Mouse (Mus musculus): ENCODE data around the gene Fiz1. TPM values are rescaled to one million over a fixed set of nuclear protein-coding genes. Genes with fewer than 3 reads are reported as not detected.

Gene Fiz1
- polyA plus RNA-seq, 2 experiments, result 37.5 to 42.4 TPM

DNA sequence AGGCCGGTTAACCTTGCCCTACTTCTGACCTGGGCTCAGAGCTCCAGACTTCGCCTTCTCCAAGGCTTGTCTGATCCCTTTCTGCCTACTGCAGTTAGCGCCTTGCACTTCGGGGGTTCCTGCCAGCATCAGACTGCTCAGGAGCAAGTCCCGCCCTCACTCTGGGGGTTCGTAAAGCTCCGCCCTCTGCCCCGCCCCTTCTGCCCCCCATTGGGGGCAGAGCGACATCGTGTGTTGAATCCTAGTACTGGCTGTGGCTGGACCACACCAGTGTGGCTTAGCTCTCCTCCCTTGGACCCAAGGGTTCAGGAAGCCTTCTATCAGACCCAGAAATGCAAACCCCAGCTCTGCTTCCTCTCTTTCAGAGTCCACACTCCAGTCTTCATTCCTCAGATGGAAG is 50.2 kb downstream of the Fiz1 start, which contains the start of gene Sbk2:
Gene Sbk2 (minus strand): TSS at position 135 of the 400 bp plus-strand sequence.
- H3K4me2 ChIP-seq (replicated peaks; ENCODE audit: low read depth, low read length, severe bottlenecking), result no peak within 1 kb of the TSS
- no peaks in the 10 kb centered on the region for H3K9me3 ChIP-seq (ENCODE audit: control insufficient read depth, low read length)
- no peak within 1 kb of the TSS for H3K27ac ChIP-seq (replicated peaks; ENCODE audit: low read depth, low read length)
- ATAC-seq (ENCODE audit: low FRiP score, low read depth) (peak; percentile 87), DNase-seq (ENCODE audit: low spot score) (peak; percentile 77)
- no peaks in the 10 kb centered on the region for H3K27me3 ChIP-seq (ENCODE audit: control insufficient read depth, insufficient read depth, low read length)
- TF ChIP-seq POLR2A (IDR thresholded peaks at IDR 0.05; ENCODE audit: borderline replicate concordance, extremely low read depth, insufficient read depth, insufficient read length), result no peak
- no peak within 1 kb of the TSS for H3K9ac ChIP-seq (ENCODE audit: low read depth, low read length, severe bottlenecking)
- no peaks in the 10 kb centered on the region for H3K36me3 ChIP-seq (ENCODE audit: control insufficient read depth, insufficient read depth, low read length)
- no peak within 1 kb of the TSS for H3K4me3 ChIP-seq (replicated peaks; ENCODE audit: low read length)
- H3K4me1 ChIP-seq (ENCODE audit: control insufficient read depth, insufficient read depth, low read length), result no peaks in the 10 kb centered on the region
- 1% methylated on average over 10 of the region's 10 CpGs for WGBS

DNA sequence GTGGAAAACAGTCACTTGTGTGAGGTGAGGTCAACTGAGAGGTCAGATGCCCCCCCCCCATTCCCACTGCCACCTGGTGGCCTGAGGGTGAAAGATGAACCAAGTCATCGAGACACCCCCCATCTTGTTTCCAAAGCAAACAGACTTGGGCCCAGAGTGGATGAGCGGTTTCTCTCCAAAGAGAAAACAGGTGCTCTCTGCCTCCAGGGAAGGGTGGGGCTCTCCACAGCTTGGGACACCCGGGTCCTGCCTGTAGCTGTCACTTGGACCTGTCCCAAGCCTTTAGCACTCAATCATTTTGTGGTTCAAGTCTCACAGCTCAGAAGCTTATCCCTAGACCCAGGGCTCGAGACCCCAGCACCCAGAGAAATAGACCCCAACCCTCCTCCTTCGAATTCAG is 51.0 kb downstream of the Fiz1 start:
- no peaks in the 10 kb centered on the region for H3K27me3 ChIP-seq (ENCODE audit: control insufficient read depth, insufficient read depth, low read length)
- no peak overlapping the region for H3K4me3 ChIP-seq (replicated peaks; ENCODE audit: low read length)
- WGBS, result 71% methylated on average over 5 of the region's 5 CpGs
- no peak for ATAC-seq (ENCODE audit: low FRiP score, low read depth)
- H3K4me2 ChIP-seq (replicated peaks; ENCODE audit: low read depth, low read length, severe bottlenecking), result no peak overlapping the region
- H3K27ac ChIP-seq (replicated peaks; ENCODE audit: low read depth, low read length), result no peak overlapping the region
- DNase-seq (ENCODE audit: low spot score), result no peak
- no peaks in the 10 kb centered on the region for H3K9me3 ChIP-seq (ENCODE audit: control insufficient read depth, low read length)
- no peak for TF ChIP-seq POLR2A (IDR thresholded peaks at IDR 0.05; ENCODE audit: borderline replicate concordance, extremely low read depth, insufficient read depth, insufficient read length)
- H3K4me1 ChIP-seq (ENCODE audit: control insufficient read depth, insufficient read depth, low read length), result no peaks in the 10 kb centered on the region
- no peak overlapping the region for H3K9ac ChIP-seq (ENCODE audit: low read depth, low read length, severe bottlenecking)
- H3K36me3 ChIP-seq (ENCODE audit: control insufficient read depth, insufficient read depth, low read length), result no peaks in the 10 kb centered on the region

GRCm38 (mm10) chr7:4957361-4957760 is 57.1 kb downstream of the Fiz1 start:
- no peaks in the 10 kb centered on the region for H3K27me3 ChIP-seq (ENCODE audit: control insufficient read depth, insufficient read depth, low read length)
- no peak for DNase-seq (ENCODE audit: low spot score)
- H3K4me3 ChIP-seq (replicated peaks; ENCODE audit: low read length), result no peak overlapping the region
- H3K9ac ChIP-seq (ENCODE audit: low read depth, low read length, severe bottlenecking), result no peak overlapping the region
- H3K27ac ChIP-seq (replicated peaks; ENCODE audit: low read depth, low read length), result no peak overlapping the region
- H3K36me3 ChIP-seq (ENCODE audit: control insufficient read depth, insufficient read depth, low read length), result no peaks in the 10 kb centered on the region
- ATAC-seq (ENCODE audit: low FRiP score, low read depth), result no peak
- no peak overlapping the region for H3K4me2 ChIP-seq (replicated peaks; ENCODE audit: low read depth, low read length, severe bottlenecking)
- H3K4me1 ChIP-seq (ENCODE audit: control insufficient read depth, insufficient read depth, low read length), result no peaks in the 10 kb centered on the region
- no peak for TF ChIP-seq POLR2A (IDR thresholded peaks at IDR 0.05; ENCODE audit: borderline replicate concordance, extremely low read depth, insufficient read depth, insufficient read length)
- no peaks in the 10 kb centered on the region for H3K9me3 ChIP-seq (ENCODE audit: control insufficient read depth, low read length)
- 77% methylated on average over 10 of the region's 10 CpGs for WGBS

Other genes with a start within 250 kb of the Fiz1 start
- gene Fam71e2, start 243.4 kb downstream of the Fiz1 start, polyA plus RNA-seq (2012; rRNA removed), result 0.03 TPM in 1 of 2 replicates, not detected in the other
- not detected in 2 replicates for gene Fam71e2, start 243.4 kb downstream of the Fiz1 start, polyA plus RNA-seq (2014; fragmentation: Nextera tagmentation; extraction: Ambion mirVana)
- gene Il11, start 231.8 kb downstream of the Fiz1 start, polyA plus RNA-seq (2012; rRNA removed), result 0.33 and 0.63 TPM in 2 replicates
- gene Il11, start 231.8 kb downstream of the Fiz1 start, polyA plus RNA-seq (2014; fragmentation: Nextera tagmentation; extraction: Ambion mirVana), result 0.22 TPM in 1 of 2 replicates, not detected in the other
- gene Tmem190, start 231.8 kb downstream of the Fiz1 start, polyA plus RNA-seq (2012; rRNA removed), result not detected in 2 replicates
- gene Tmem190, start 231.8 kb downstream of the Fiz1 start, polyA plus RNA-seq (2014; fragmentation: Nextera tagmentation; extraction: Ambion mirVana), result not detected in 2 replicates
- 10.1 and 15.2 TPM in 2 replicates for gene Tmem238, start 225.0 kb downstream of the Fiz1 start, polyA plus RNA-seq (2012; rRNA removed)
- gene Tmem238, start 225.0 kb downstream of the Fiz1 start, polyA plus RNA-seq (2014; fragmentation: Nextera tagmentation; extraction: Ambion mirVana), result 8.1 and 9.6 TPM in 2 replicates
- gene Rpl28, start 221.8 kb downstream of the Fiz1 start, polyA plus RNA-seq (2012; rRNA removed), result 486 and 665 TPM in 2 replicates
- 253 and 275 TPM in 2 replicates for gene Rpl28, start 221.8 kb downstream of the Fiz1 start, polyA plus RNA-seq (2014; fragmentation: Nextera tagmentation; extraction: Ambion mirVana)
- gene Ube2s, start 202.1 kb downstream of the Fiz1 start, polyA plus RNA-seq (2012; rRNA removed), result 515 and 618 TPM in 2 replicates
- 366 and 368 TPM in 2 replicates for gene Ube2s, start 202.1 kb downstream of the Fiz1 start, polyA plus RNA-seq (2014; fragmentation: Nextera tagmentation; extraction: Ambion mirVana)
- gene Shisa7, start 170.0 kb downstream of the Fiz1 start, polyA plus RNA-seq (2012; rRNA removed), result 4.2 and 5.1 TPM in 2 replicates
- 0.43 and 0.54 TPM in 2 replicates for gene Shisa7, start 170.0 kb downstream of the Fiz1 start, polyA plus RNA-seq (2014; fragmentation: Nextera tagmentation; extraction: Ambion mirVana)
- gene Isoc2b, start 144.4 kb downstream of the Fiz1 start, polyA plus RNA-seq (2012; rRNA removed), result 7.4 and 11.0 TPM in 2 replicates
- gene Isoc2b, start 144.4 kb downstream of the Fiz1 start, polyA plus RNA-seq (2014; fragmentation: Nextera tagmentation; extraction: Ambion mirVana), result 9.7 and 9.9 TPM in 2 replicates
- 13.6 and 16.7 TPM in 2 replicates for gene Isoc2a, start 137.5 kb downstream of the Fiz1 start, polyA plus RNA-seq (2012; rRNA removed)
- 1.1 and 1.3 TPM in 2 replicates for gene Isoc2a, start 137.5 kb downstream of the Fiz1 start, polyA plus RNA-seq (2014; fragmentation: Nextera tagmentation; extraction: Ambion mirVana)
- gene Gm36210, start 108.2 kb downstream of the Fiz1 start, polyA plus RNA-seq (2012; rRNA removed), result 0.15 and 0.22 TPM in 2 replicates
- gene Gm36210, start 108.2 kb downstream of the Fiz1 start, polyA plus RNA-seq (2014; fragmentation: Nextera tagmentation; extraction: Ambion mirVana), result not detected in 2 replicates
- 13.4 and 22.3 TPM in 2 replicates for gene Zfp628, start 99.5 kb downstream of the Fiz1 start, polyA plus RNA-seq (2012; rRNA removed)
- 4.0 and 4.6 TPM in 2 replicates for gene Zfp628, start 99.5 kb downstream of the Fiz1 start, polyA plus RNA-seq (2014; fragmentation: Nextera tagmentation; extraction: Ambion mirVana)
- 7.6 and 10.0 TPM in 2 replicates for gene Nat14, start 92.7 kb downstream of the Fiz1 start, polyA plus RNA-seq (2012; rRNA removed)
- 0.92 and 1.9 TPM in 2 replicates for gene Nat14, start 92.7 kb downstream of the Fiz1 start, polyA plus RNA-seq (2014; fragmentation: Nextera tagmentation; extraction: Ambion mirVana)
- gene Ssc5d, start 88.9 kb downstream of the Fiz1 start, polyA plus RNA-seq (2012; rRNA removed), result 38.1 and 48.4 TPM in 2 replicates
- 13.2 and 13.6 TPM in 2 replicates for gene Ssc5d, start 88.9 kb downstream of the Fiz1 start, polyA plus RNA-seq (2014; fragmentation: Nextera tagmentation; extraction: Ambion mirVana)
- 0.45 and 0.74 TPM in 2 replicates for gene Sbk2, start 50.3 kb downstream of the Fiz1 start, polyA plus RNA-seq (2012; rRNA removed)
- gene Sbk2, start 50.3 kb downstream of the Fiz1 start, polyA plus RNA-seq (2014; fragmentation: Nextera tagmentation; extraction: Ambion mirVana), result 0.37 and 1.1 TPM in 2 replicates
- 0.15 and 0.28 TPM in 2 replicates for gene Sbk3, start 43.5 kb downstream of the Fiz1 start, polyA plus RNA-seq (2012; rRNA removed)
- 0.06 and 0.12 TPM in 2 replicates for gene Sbk3, start 43.5 kb downstream of the Fiz1 start, polyA plus RNA-seq (2014; fragmentation: Nextera tagmentation; extraction: Ambion mirVana)
- gene Zfp579, start 18.5 kb downstream of the Fiz1 start, polyA plus RNA-seq (2012; rRNA removed), result 97.6 and 196 TPM in 2 replicates
- gene Zfp579, start 18.5 kb downstream of the Fiz1 start, polyA plus RNA-seq (2014; fragmentation: Nextera tagmentation; extraction: Ambion mirVana), result 30.3 and 39.0 TPM in 2 replicates
- gene Zfp524, start 282 bp downstream of the Fiz1 start, polyA plus RNA-seq (2012; rRNA removed), result 17.0 and 20.9 TPM in 2 replicates
- 12.1 and 16.7 TPM in 2 replicates for gene Zfp524, start 282 bp downstream of the Fiz1 start, polyA plus RNA-seq (2014; fragmentation: Nextera tagmentation; extraction: Ambion mirVana)
- gene Gm44973, start 799 bp upstream of the Fiz1 start, polyA plus RNA-seq (2012; rRNA removed), result not detected in 2 replicates
- gene Gm44973, start 799 bp upstream of the Fiz1 start, polyA plus RNA-seq (2014; fragmentation: Nextera tagmentation; extraction: Ambion mirVana), result 0.57 and 1.9 TPM in 2 replicates
- gene Zfp865, start 5.7 kb upstream of the Fiz1 start, polyA plus RNA-seq (2012; rRNA removed), result 53.2 and 72.3 TPM in 2 replicates
- gene Zfp865, start 5.7 kb upstream of the Fiz1 start, polyA plus RNA-seq (2014; fragmentation: Nextera tagmentation; extraction: Ambion mirVana), result 6.6 and 7.8 TPM in 2 replicates
- 48.1 and 49.4 TPM in 2 replicates for gene Ccdc106, start 5.9 kb upstream of the Fiz1 start, polyA plus RNA-seq (2012; rRNA removed)
- 36.7 and 37.3 TPM in 2 replicates for gene Ccdc106, start 5.9 kb upstream of the Fiz1 start, polyA plus RNA-seq (2014; fragmentation: Nextera tagmentation; extraction: Ambion mirVana)
- not detected in 2 replicates for gene 4632433K11Rik, start 19.4 kb upstream of the Fiz1 start, polyA plus RNA-seq (2012; rRNA removed)
- not detected in 2 replicates for gene 4632433K11Rik, start 19.4 kb upstream of the Fiz1 start, polyA plus RNA-seq (2014; fragmentation: Nextera tagmentation; extraction: Ambion mirVana)
- gene Zfp784, start 23.7 kb upstream of the Fiz1 start, polyA plus RNA-seq (2012; rRNA removed), result 6.5 and 6.8 TPM in 2 replicates
- gene Zfp784, start 23.7 kb upstream of the Fiz1 start, polyA plus RNA-seq (2014; fragmentation: Nextera tagmentation; extraction: Ambion mirVana), result 5.6 and 6.3 TPM in 2 replicates
- 49.7 and 70.4 TPM in 2 replicates for gene Zfp580, start 36.8 kb upstream of the Fiz1 start, polyA plus RNA-seq (2012; rRNA removed)
- gene Zfp580, start 36.8 kb upstream of the Fiz1 start, polyA plus RNA-seq (2014; fragmentation: Nextera tagmentation; extraction: Ambion mirVana), result 47.5 and 57.7 TPM in 2 replicates
- gene U2af2, start 47.4 kb upstream of the Fiz1 start, polyA plus RNA-seq (2012; rRNA removed), result 431 and 479 TPM in 2 replicates
- gene U2af2, start 47.4 kb upstream of the Fiz1 start, polyA plus RNA-seq (2014; fragmentation: Nextera tagmentation; extraction: Ambion mirVana), result 123 and 128 TPM in 2 replicates
- gene Epn1, start 65.5 kb upstream of the Fiz1 start, polyA plus RNA-seq (2012; rRNA removed), result 119 and 144 TPM in 2 replicates
- 69.1 and 76.2 TPM in 2 replicates for gene Epn1, start 65.5 kb upstream of the Fiz1 start, polyA plus RNA-seq (2014; fragmentation: Nextera tagmentation; extraction: Ambion mirVana)
- gene Rfpl4, start 102.3 kb upstream of the Fiz1 start, polyA plus RNA-seq (2012; rRNA removed), result not detected in 2 replicates
- gene Rfpl4, start 102.3 kb upstream of the Fiz1 start, polyA plus RNA-seq (2014; fragmentation: Nextera tagmentation; extraction: Ambion mirVana), result not detected in 2 replicates
- gene Rasl2-9, start 111.3 kb upstream of the Fiz1 start, polyA plus RNA-seq (2012; rRNA removed), result 0.20 and 0.34 TPM in 2 replicates
- gene Rasl2-9, start 111.3 kb upstream of the Fiz1 start, polyA plus RNA-seq (2014; fragmentation: Nextera tagmentation; extraction: Ambion mirVana), result 0.43 and 0.55 TPM in 2 replicates
- not detected in 2 replicates for gene Vmn1r55, start 135.0 kb upstream of the Fiz1 start, polyA plus RNA-seq (2012; rRNA removed)
- not detected in 2 replicates for gene Vmn1r55, start 135.0 kb upstream of the Fiz1 start, polyA plus RNA-seq (2014; fragmentation: Nextera tagmentation; extraction: Ambion mirVana)
- not detected in 2 replicates for gene Vmn1r56, start 182.1 kb upstream of the Fiz1 start, polyA plus RNA-seq (2012; rRNA removed)
- gene Vmn1r56, start 182.1 kb upstream of the Fiz1 start, polyA plus RNA-seq (2014; fragmentation: Nextera tagmentation; extraction: Ambion mirVana), result not detected in 2 replicates
- gene Vmn1r57, start 203.8 kb upstream of the Fiz1 start, polyA plus RNA-seq (2012; rRNA removed), result not detected in 2 replicates
- gene Vmn1r57, start 203.8 kb upstream of the Fiz1 start, polyA plus RNA-seq (2014; fragmentation: Nextera tagmentation; extraction: Ambion mirVana), result not detected in 2 replicates